Mouse (Mus musculus) cerebellum, adult 18-20 months (tissue): ENCODE measurements around the gene Il17d.

ENCODE experiments used
- DNase-seq, 2 experiments: peaks; one replicate each; pipeline ENCODE4 v3.0.0; 2021

Il17d gene

GRCm38 (mm10) chr14:57535646-57536045 is 11.1 kb downstream of the Il17d start:
- DNase-seq: peak; percentile 21 to 37

DNA sequence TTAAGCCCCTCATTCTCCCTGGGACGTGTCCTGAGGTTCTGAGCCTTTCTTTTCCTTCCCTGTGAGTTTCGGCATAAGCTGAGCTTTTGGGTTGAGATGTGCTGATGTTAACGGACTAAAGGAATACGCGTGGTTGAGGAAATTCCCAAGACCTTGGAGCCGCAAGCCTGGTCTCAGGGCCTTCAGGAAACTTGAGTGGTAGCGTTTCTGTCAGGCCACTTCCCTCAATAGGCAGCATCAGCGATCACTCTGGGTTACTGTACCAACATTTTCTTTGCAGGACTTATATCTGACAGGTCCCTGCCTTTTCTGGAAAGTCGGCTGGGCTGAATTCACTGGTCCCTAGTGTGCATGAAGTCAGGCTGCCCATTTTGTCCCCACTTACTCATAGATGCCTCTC is 12.2 kb downstream of the Il17d start:
- no peak for DNase-seq

GRCm38 (mm10) chr14:57537261-57538015 is 12.9 kb downstream of the Il17d start:
- peak in 1 of 2 experiments; percentile 36 for DNase-seq

DNA sequence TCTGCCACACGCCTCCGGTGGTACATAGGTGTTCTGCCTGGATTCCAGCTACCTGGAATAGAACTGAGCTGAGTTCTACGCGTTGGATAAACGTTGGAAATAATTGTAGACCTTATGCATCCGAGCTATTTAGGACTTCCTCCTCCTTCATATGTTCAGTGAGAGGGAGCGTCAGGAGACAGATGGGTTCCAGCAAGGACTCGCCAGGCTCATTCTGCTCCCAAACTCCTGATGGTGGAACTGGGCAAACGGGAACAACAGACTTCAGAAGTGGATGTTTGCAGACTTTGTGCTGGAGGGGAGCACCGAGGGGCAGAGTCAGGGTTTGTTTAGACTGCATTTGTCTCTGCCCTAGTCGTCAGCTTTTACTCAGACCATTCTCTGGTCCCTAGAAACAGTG is 16.1 kb downstream of the Il17d start:
- DNase-seq: peak; percentile 55 to 61

DNA sequence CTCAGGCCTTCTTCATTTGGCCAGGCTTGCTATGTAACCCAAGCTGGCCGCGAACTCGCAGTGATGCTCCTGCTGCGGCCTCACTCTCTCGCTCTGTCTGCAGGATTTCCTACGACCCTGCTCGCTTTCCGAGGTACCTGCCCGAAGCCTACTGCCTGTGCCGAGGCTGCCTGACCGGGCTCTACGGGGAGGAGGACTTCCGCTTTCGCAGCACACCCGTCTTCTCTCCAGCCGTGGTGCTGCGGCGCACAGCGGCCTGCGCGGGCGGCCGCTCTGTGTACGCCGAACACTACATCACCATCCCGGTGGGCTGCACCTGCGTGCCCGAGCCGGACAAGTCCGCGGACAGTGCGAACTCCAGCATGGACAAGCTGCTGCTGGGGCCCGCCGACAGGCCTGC is 17.7 kb downstream of the Il17d start:
- DNase-seq: no peak

DNA sequence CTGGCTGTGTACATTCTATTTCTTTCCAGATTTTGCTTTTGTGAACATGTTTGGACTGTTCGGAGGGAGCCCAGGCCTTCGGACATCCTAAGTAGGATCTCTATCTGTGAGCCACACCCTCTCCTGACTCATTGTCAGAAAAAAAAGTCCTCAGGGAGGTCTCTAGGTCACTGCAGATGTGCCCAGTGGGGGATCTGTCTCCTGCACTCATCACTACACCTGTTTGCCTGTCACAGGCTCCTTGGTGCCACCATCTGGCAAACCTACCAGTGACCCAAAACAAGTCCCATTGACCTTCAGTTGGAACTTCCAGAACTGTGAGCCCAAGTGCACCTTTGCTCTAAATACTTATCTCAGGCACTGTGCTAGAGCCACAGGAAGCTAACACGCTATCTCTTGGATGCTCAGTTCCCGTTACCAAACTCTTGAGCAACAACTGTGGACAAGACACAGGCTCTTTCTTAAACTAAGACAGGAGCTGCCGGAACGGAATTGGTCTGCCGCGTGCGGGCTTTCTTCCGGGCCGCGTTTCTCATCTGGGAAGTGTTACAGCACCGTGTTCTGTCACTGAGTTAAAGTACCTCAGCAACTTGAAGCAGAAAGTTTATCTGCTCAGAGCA is 19.0 kb downstream of the Il17d start:
- no peak for DNase-seq

GRCm38 (mm10) chr14:57545526-57545925 is 20.9 kb downstream of the Il17d start:
- no peak for DNase-seq

GRCm38 (mm10) chr14:57546131-57546530 is 21.6 kb downstream of the Il17d start:
- DNase-seq: no peak

- no peak for DNase-seq
These were observed 22.0 kb downstream of the Il17d start for GRCm38 (mm10) chr14:57546557-57547021.

GRCm38 (mm10) chr14:57547062-57547461 is 22.5 kb downstream of the Il17d start:
- DNase-seq: no peak

- no peak for DNase-seq
These were observed 28.4 kb downstream of the Il17d start for GRCm38 (mm10) chr14:57552945-57553344.

DNA sequence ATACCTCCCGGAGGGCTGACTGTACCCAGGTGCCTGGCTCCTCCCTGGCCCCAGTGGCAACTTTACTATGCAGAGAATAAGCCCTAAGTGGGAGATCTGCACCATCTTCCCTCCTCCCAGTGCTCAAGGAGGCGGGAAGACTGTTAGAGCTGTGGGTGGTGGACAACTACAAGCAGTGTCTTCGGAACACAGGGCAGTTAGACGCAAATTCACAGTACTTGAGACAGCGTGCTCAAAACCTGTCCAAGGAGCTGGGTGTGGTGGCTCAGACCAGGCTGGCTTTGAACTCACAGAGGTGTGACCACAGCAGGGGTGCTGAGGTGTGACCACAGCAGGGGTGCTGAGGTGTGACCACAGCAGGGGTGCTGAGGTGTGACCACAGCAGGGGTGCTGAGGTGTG is 29.9 kb downstream of the Il17d start:
- no peak for DNase-seq

DNA sequence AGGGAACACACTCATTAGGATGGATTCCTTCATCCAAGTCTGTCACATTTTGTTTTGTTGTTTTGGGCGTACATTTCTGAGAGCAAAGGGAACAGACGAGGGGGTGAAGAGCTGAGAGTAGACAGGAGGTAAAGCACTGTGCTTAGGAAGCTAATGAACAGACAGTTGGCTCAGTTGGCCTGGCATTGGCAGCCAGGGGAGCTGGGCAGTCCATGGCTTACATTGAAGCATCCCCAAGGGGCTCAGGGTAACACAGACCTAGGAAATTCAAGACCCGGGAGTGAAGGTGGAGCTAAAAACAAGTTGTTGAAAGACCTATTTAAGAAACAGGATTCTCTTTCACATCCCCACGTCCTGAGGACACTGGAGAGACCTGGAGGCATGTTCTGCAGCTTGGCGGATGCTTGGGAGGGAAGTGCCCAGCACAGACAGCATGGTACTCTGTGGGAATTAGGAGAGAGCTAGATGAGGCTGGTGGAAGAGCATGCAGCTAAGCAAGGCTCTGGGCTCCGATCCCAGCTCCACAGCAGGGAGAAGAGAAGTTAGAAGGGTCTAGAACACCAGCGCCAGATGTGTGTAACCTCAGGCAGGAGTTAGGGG is 31.0 kb downstream of the Il17d start:
- peak in 1 of 2 experiments; percentile 48 for DNase-seq

DNA sequence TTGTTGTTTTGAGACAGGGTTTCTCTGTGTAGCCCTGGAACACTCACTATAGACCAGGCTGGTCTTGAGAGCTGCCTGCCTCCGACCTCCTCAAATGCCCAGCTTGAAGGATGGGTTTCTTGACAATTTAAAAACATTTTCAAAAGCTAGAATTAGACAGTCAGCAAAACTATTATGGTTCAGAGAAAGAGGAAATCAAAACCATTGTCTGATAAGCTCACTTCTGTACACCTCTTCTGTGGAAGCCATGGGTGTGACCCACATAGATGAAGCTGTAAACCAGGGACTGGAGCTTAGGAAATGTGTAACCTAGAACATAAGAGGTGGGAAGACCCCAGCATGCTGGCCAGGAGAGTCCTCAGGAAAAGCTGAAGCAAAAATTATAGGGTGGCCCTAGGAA is 32.3 kb downstream of the Il17d start:
- DNase-seq: no peak

DNA sequence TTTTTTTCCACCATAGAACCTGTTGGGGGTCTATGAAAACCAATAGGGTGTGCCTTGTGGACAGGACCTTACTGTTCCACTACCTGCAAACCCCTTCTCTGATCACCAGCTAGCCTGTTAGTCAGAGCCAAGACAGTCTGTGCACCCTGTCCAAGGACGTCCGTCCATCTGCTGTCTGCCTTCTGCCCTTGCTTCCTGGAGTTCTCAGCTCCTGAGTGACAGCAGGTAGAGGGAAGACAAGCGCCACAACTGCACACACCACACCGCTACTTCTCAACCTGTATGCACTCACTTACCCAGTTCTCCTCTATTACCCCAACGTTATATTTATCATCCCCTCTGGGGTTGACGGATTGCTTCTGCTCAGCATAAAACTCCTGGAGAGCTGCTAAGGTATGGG is 41.0 kb downstream of the Il17d start:
- DNase-seq: peak; percentile 49 to 61

- DNase-seq: peak; percentile 97 to 98
These were observed 46.9 kb downstream of the Il17d start, which contains the start of gene Eef1akmt1 for GRCm38 (mm10) chr14:57571155-57572133. Gene Eef1akmt1 (minus strand): TSS chr14:57571612.

DNA sequence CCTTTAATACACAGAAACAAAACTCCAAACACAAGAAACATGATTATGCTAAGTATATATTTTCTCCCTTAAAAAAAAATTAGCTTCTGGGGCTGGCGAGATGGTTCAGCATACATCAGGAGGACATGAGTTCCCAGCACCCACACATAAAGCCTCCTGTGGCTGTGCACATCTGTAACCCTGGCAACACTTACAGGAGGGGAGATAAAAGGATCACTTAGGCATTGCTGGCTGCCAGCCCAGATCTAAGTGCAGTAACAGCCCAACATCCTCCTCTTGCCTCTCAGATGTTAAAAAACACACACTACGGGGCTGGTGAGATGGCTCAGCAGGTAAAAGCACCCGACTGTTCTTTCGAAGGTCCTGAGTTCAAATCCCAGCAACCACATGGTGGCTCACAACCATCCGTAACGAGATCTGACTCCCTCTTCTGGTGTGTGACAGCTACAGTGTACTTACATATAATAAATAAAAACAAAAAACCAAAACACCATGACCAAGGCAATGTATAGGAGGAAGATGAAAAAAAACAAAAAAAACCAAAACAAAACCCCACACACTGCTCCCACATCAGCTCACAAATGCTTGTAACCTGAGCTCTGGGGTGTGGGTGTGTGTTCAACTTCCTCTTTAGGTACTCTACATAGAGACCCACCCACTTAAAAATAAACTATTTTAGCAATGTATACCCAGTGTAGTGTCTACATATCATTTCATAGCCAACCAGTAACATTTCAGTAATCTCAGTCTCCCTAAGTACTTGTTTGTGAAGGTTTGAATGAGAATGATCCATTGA is 50.4 kb downstream of the Il17d start:
- no peak for DNase-seq

DNA sequence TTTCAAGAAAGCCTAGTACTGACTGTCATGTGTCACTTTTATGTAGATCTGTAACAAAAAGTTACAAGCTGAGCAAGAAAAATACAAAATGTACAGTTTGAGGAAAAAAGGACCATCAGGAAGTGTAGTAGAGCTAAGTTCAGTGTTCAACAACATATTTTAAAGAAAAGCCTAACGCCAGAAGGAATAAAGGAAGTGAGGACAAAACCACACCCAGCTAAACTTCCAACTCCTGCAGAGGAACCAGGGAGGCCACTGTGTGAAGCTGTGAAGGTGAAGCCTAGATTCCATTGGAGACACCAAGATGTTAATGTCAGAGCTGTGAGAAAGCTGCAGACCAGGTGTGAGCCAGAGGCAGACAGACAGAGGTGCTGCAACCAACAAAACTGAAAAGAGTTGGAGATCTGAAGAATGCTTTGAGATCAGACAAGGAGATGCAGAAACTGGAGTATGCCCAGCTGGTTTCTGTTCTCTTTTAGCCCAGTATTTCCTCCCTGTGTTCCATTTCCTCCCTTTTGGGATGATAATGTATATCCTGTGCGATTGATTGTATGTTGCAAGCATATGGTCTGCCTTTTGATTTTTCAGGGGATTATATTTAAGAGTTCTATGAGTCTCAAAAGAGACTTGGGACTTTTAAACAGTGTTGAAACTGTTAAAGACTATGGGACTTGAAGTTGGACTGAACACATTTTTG is 51.9 kb downstream of the Il17d start:
- DNase-seq: no peak

DNA sequence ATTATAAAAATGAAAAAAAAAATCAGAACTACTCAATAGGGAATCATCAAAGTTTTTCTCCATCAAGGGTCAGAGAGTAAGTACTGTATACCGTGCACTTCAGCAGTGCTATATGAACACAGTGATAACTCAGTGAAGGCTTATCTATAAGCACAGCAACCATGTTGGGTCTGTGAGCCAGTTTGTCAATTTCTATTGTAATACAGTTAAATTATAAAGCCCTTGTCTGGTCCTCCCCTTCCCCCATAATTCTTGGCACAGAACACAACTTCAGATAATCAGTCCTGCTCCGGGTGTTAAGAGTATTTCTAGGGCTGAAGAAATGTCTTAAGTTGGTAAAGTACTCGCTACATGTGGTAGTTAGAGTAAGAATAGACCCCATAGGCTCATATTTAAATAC is 67.3 kb downstream of the Il17d start:
- DNase-seq: no peak
